Mouse (Mus musculus) testis, adult 2 months (tissue): ENCODE measurements around the gene Sqor.

ENCODE experiments used
- CTCF ChIP-seq: fragments of 200-500 bp; IDR thresholded peaks from 2 replicates; pipeline ENCODE4 v1.5.1; 2012; ENCODE audit warnings: low read depth, mild to moderate bottlenecking, inconsistent platforms, low read length, moderate library complexity; ENCODE audit not compliant: control insufficient read depth, insufficient read depth, insufficient replicate concordance
- POLR2A ChIP-seq: fragments of 200-500 bp; IDR thresholded peaks from 2 replicates; pipeline ENCODE4 v1.6.1; 2012; ENCODE audit warnings: low read depth, mild to moderate bottlenecking, inconsistent platforms, low read length, moderate library complexity; ENCODE audit not compliant: control insufficient read depth

DNA sequence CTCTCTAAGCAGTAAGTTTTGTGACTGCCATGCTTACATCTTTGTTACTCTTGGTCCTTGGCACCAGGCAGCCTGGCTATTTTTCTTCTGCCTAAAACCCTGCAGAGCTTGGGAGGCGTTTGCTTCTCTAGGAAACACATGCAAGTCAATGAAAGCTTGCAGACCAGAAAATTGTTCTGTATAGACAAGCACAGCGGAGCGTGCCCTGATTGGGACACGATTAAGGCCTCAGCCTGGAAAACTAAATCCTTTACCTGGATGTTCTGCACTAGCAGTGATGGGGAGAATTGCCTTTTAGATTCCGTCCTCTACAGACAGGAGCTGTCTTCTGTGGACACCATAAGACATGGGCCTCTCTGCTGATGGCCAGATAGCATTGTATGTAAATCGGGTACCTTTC lies 39.4 kb downstream of the Sqor start:
- TF ChIP-seq POLR2A = no peak
- no peak for TF ChIP-seq CTCF
